Mouse (Mus musculus) heart, adult 18-20 months (tissue): ENCODE results near the gene Fmnl2. TPM values are rescaled to one million over a fixed set of nuclear protein-coding genes. Genes with fewer than 3 reads are reported as not detected.

Experiments
- DNase-seq, 2 experiments: peaks; one replicate each; pipeline ENCODE4 v3.0.0; 2021 to 2022; ENCODE audit warnings: mixed read lengths in 1 of 2
- total RNA-seq, 2 experiments: library from RNA; stranded (reverse); gene quantifications; 2 replicates each; pipeline ENCODE4 v1.2.3; 2021

Gene Fmnl2
- total RNA-seq, 2 experiments from 2014 or later = 5.8 to 6.7 TPM

DNA sequence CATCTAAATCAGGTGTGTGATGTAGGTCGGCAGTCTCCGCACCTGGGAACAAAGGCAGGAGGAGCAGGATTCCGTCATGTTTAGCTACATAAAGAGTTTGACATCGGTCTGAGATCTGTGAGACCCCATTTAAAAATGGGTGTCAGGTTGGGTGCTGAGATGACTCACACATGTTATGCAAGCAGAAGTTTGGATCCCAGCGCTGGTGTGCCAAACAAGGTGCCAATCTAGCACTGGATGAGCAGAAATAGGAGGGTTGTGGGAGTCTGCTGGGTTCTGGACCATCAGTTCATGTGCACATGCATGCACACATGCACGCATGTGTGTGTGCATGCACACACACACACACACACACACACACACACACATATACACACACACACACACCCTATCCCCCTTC lies 129.4 kb downstream of the Fmnl2 start:
- no peak for DNase-seq

DNA sequence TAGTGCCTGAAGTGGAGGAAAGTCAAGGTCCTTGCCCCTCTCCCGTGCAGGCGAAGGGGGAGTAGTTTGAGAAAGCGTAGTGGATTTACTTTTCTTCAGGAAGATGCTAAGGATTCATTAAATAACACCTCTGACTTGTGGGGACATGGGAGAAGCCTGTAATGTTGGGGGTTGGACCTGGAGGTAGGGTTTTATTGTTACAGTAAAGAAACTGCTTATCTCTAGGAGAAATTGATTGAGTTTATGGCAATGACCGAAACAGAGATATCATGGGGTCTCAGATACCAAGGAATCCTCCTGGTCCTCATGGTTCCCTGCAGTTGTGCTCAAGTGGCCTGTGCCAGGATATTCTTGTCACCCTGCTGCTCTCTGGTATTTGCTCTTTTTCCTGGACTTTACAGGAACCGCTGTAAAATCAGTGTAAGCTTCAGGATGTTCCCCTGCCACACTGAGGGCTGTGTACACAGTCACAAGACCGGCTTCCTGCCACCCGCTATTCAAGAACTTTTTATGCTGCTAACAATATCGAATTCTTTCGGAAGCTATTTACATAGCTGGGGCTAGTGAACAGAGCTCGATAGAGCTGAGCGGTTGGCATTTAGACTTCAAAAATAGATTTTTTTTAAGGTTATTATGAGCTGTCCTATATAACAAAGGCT lies 130.1 kb downstream of the Fmnl2 start:
- DNase-seq = peak in 1 of 2 experiments; percentile 51

DNA sequence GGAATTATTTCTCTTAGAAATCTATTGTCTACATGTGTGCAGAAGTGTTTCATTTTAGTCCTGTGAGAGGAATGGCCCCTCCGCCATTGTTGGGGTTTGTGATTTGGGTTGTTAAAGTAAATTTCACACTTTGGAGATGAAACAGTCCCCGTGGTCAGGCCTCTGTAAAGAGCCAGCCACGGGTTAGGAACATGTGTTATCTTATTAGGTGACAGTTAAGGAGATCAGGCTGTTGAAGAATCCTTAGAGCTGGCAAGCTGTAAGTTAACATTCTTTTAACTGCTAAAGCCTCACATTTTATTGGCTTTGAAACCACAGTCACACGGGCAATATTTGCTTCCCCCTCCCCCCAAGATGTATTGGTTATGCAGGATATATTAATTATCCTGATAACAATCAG lies 131.7 kb downstream of the Fmnl2 start:
- no peak for DNase-seq

DNA sequence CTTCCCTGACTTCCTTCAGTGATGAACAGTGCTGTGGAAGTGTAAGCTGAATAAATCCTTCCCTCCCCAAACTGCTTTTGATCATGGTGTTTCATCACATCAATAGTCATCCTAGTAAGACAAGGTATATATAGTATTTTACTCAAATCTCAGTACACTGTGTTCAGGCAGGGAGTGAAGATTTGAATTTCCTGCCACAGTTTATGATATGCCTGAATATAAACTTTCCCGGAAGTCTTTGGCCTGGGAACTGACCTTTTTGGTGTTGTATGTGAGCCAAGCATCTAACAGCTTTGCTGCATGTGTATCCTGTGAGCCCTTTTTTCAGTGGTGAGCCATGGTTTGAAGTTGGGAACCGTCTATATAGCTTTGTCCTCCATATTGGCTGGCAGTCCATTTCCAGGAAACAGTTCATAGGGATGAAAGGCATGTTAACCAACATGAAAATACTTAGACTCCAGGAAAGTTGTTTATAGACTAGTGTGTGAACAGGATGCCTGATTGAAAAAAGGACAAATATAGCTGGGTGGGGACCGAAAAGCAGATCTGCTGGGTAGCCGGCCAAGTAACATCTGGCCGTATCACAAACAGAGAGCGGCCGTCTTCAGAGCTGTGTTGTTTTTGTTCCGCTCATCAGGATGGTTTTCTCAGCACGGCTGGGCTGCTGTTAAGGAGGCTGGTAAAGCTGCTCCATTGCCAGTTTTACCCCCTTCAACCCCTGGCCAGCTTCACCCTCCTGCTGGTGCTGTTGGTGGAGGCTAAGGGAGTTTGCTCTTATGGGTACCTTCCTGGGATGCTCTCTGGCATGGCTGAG lies 133.4 kb downstream of the Fmnl2 start:
- DNase-seq = peak; percentile 64 to 77

DNA sequence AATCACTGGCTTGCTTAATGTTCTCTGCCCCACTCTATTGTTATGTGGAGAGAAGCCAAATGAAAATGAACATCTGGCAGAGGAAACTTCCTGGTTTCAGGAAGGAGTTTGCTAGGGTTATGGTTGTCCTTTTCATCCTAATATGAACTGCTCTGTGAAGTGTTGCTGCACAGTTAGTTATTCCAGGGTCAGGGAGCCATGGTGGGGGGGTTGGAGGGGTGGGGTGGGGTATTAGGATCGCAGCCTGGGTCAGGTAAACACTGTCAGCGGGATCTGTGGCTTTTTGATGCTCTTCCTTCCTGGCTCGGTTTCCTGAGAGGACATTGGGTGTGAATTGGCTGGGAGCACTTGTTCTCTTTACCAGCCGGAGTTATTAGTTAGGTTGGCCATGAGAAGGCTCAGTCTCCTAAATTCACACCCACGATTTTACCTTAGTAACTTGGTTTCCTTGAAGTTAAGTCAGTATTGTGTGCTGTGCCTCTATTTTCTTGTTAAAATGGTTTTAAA lies 134.1 kb downstream of the Fmnl2 start:
- peak in 1 of 2 experiments; percentile 48 for DNase-seq

DNA sequence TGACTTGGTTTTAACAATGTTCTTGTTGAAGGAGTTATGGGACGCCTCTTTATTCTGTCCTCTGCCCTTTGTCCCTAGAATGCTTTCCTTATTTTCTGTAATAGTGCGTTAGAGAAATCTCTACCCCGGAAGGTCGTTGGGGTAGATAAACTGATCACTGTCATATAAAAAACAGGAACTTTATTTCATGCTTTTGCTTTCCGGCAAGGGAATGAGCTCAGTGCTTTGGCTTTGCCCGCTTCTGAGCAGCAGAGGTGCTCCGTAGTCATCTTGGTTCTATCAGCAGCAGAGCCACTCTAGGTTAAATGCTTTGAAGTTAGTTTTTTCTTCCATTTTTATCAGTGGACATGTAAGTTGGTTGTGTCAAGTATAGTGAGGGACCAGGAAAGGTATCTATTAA lies 135.6 kb downstream of the Fmnl2 start:
- no peak for DNase-seq

DNA sequence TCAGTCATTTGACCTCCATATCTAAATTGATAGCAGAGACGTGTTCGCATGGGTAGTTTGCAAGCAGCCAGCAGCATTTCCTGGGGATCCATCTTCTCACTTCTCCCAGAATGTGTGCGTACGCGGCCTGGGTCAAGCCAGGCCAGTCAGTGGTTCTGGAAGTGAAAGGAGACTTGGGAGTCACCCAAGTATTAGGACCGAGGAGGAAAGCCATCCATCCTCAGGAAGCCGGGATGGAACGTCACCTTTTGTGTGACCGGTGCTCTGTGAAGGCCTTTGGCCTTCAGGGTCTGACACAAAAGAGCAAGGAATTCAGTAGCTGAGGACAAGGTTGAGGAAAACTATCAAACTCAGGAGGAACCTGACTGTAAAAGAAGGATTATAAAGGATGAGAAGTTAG lies 136.9 kb downstream of the Fmnl2 start:
- peak in 1 of 2 experiments; percentile 55 for DNase-seq

DNA sequence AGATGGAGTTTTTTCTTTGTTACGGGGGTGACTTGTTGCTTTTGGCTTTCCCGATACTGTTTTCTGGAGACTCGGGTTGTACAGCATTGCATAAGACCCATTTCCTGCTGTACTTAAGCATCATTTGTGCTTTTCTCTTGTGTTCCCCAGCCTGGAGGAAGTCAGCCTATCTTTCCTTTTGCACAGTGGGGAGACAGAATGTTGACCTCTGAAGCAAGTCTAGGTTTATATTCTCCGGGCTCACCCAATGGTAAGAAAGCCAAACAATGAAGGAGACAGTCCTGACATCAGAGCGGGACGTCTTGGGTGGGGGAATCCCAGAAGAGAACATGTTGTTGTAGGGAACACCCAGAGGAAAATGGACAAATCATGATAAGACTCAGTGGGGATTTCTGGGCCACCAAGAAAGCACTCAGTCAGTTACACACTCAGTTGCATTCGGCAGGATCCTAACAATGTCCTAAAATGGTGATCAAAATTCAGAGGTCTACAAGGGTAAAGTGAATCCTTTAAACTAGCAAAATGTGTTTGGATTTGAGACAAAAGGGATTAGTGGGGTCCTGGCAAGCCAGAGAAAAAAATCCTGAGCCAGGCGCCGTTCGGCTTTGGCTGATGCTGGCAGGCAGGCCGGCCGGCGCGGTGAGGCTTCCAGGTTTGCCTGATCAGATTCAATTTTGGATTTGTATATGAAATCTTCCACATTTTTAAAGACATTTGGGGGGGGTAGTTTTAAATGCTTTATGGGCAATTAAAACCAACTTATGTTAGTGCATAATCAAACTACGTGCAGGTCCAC lies 140.5 kb downstream of the Fmnl2 start:
- DNase-seq = peak; percentile 67 to 71

DNA sequence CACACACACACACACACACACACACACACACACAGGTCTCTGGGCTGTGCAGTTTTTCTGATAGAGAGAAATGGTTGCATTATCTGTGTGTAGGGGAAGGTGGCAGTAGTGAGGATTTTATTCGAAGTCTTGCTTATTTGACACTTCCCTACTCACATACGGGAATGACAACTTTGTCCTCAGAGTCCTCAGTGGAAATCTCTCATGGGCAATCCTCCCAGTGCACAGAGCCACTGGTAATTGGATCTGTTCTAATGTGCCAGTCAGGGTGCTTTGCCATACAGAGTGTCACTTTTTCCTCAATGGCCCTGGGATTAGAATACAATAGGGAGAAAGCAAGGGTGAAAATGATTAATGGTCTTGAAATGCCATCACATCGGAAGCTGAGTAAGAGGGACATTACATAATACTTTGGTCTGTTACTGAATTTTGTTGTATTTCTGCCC lies 141.9 kb downstream of the Fmnl2 start:
- peak; percentile 30 to 53 for DNase-seq

DNA sequence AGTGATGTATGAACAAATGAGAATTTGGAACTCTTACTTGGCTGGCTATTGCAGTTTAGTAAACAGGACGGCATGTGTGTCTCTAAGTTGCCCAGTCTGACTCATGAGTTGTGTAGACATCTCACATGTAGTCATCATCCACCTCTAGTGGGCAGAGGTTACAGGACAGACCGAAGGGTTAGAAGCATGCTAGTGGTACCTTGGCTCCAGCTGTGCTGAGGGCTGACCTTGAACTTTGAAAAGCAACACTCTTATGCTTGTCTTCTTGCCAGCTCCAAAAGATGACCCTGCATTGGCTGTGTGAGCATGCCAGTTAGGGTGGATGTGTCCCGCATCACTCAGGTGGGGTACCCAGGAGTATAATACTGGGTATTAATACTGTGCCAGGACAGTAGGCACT lies 142.8 kb downstream of the Fmnl2 start:
- DNase-seq = no peak

DNA sequence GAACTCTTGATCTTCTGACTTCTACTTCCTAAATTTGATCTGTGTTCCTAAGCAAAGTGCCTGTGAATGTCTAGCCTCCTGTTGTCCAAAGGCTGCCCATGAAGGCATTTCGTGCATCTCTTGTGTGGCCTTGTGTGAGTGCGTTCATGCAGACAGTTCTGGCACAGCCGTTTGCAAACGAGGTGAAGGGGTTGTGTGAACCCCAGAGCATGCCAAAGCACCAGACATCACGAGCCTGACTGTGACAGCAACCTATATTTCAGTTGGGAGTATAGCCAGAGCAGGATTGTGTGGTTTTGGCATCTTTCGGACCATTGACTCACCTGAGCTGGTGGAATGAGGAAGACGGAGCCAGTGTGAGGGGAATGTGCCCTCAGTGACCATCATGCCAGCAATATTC lies 148.5 kb downstream of the Fmnl2 start:
- DNase-seq = no peak

DNA sequence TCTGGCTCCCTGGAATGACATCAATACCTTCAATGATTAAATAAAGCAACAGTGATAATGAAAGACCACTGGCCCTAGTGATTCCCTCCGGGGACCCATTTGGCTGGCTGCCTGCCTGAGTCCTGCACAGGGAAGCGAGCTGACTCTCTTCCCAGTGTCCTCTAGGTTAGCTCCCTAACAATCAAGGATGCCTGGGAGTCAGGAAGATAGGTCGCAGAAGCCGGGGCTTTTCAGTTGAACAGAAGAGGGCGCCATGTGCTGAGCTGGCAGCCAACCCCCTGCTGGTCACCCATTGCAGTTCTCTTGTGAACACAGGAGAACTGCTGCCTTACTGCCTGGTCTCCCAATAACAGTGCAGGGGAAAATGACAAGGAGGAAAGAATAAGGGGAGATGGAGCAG lies 149.5 kb downstream of the Fmnl2 start:
- peak; percentile 75 to 82 for DNase-seq

DNA sequence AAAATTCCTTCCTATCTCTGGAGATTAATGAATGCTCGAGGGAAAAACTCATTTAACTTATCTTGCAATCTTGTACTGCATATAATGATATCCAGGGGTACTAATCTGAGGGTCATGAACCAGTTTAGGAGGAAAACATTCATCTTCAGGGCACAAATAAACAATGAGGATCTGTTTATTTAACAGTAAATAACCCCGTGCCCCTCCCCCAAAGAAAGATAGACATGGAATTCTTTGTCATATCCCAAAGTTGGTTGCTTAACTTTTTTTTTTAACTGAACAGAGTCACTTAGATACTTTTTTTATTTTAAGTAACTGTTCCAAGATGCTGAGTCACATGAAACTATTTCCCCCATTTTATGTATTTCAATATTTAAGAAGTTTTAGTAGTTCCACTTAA lies 155.4 kb downstream of the Fmnl2 start:
- DNase-seq = no peak

DNA sequence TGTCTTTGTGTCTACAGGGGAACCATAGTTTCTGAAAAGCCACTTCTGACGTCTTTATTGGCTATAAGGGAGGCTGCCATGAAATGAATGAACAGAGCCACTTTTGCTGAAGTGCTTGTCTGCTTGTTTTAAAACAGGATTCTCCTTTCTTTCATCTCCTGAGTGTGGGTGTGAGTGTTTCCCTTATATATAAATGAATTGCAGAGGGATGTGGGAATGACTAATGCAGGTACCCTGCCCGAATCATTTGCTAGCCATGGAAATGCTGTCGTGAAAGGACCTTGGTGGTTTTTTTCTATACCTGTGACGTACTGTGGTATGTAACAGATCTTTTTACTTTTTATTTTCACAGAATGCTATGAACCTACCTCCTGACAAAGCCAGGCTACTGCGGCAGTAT lies 156.8 kb downstream of the Fmnl2 start:
- no peak for DNase-seq

DNA sequence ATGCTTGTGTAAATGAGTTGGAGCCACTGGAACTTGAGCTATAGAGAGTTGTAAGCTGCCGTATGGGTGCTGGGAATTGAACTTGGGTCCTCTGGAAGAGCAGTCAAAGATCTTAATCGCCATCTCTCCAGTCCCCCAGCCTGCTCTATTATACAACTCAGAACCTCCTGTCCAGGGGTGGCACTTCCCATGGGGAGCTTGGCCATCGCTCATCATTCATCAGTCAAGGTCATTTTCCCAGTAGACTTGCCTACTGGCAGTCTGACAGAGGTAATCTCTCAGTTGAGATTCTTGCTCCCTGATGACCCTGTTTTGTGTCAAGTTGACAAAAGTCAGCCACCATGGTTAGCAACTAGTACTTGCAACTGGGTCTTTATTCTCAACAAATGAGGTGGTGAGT lies 165.3 kb downstream of the Fmnl2 start:
- DNase-seq = peak in 1 of 2 experiments; percentile 44

DNA sequence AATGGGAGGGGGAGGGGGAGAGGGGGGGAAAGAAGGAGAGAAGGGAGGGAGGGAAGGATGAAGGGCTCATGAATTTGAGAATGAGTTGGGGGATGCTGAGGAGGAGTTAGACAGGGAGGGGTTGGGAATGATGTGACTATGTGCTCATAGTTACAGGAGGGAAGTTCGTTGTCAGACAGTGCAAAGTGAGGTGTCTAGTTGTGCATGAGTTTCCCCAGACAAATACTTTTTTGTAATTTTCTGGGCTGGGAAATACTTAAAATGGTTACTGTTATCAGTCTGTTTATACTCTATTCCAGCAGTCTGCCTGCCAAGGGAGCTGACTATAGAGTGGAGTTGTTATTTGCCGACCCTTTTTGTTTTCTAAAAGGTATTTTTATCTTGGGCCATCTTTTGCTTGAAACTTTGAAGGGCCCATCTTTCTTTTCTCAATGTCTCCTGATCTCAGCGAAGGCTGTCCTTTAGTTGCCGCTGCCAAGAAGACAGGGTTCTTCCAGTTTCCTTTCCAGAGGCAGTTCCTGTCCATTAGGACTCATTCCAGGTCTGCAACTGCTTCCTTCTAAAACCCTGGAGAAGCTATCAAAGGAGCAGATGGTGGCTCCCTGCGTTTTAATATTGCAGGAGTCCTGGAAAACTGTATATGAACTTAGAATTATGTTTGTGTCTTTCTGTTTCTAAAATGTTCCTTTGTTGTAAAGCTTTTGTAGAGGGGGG lies 168.6 kb downstream of the Fmnl2 start:
- DNase-seq = peak; percentile 61 to 78

DNA sequence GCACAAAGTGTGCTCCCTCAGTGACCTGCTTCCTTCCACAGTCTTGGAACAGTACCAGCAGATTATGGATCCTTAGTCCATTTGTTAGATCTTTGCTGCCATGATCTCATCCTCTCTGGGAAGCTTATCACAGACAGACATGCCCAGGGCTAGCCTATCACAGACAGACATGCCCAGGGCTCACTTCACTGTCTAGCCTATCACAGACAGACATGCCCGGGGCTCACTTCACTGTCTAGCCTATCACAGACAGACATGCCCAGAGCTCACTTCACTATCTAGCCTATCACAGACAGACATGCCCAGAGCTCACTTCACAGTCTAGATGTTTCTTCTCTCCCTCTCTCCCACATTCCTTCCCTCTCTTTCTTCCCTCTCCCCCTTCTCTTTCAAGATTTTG lies 171.2 kb downstream of the Fmnl2 start:
- DNase-seq = no peak

DNA sequence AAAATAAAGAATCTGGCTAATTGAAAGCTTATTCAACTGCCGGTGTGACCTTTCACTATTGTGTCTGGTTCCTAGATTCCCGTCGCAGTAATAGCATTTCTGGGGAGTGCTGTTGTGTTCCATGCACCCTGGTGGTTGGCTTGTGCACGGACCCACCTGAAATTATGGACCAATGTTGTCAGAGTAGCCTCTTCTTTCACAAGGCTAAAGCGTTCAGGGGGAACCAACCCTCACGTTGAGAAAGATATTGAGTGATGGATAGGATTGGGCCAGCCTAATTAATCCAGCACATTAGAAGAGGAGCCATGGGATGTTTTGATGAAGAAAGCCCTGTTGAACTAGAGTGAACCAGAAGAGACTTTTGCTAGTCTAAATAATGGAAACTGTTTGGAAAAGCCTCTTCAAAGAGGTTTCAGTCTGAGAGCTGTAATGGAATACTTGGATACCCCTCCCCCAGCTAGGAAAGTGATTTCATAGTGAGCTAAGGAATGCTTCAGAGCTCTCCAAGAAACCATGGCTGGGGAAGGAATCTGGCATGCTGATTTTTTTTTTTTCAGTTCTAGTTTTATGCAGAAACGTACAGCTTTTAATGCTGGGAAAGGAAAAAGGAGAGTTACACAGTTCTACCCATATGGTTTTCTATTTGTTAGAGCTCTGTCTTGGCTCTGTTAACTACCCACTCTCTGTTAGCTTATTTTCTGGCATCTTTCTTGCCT lies 172.2 kb downstream of the Fmnl2 start:
- peak in 1 of 2 experiments; percentile 45 for DNase-seq

DNA sequence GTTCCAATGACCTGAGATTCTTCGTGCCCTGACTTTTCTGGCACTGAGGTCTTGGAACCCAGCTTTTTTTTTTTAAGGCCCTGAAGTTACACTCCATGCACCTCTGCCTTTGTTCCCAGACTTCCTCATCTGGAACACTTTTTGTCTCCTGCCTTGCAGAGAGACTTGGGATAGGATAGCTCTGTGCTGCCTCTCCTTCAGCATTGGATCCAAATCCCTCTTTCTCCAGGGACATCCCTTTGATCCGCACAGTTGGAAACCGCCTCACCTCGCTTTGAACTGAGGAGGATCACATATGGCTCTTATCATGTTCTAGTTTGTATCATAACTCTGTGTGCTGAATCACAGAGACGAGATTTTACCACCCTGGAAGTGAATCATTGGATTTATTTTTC lies 172.8 kb downstream of the Fmnl2 start:
- DNase-seq = no peak

DNA sequence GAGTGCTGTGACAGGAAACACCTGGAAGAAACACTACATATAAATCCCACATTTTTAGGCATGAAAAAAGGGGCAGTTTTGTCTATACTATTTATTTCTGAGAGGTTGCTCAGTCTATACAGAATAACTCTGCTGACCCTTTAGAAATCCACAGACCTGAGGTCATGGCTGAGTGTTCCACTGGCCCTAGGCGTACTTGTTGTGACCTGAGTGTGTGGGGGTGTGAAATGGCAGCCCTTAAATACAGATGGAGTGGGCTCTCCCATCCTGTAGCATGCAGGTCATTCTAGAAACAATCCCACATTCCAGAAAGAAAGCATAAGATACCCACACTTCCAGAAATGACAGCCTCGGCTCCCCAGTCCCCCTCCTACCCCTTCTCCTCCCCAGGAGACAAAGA lies 180.6 kb downstream of the Fmnl2 start:
- DNase-seq = no peak

DNA sequence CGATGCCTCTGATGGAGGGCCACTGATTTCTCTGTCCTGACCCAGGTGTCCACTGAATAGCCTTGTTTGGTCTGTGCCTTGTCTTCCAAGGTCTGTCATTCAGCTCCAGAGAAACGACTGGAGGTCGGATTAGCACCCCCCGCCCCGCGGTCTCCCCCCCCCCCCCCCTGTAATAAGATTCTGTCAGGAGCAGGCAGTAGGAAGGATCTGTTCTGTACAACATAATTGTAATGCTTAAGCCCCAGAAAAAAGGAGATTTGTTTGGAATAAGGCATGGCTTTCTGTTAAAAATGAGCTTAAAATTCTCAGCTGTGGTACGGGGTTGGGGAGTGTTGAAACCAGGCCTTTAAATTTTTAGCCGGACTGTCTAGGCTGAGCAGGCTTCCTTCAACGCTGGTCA lies 181.1 kb downstream of the Fmnl2 start:
- no peak for DNase-seq
